Mouse (Mus musculus) lung, embryonic 14.5 days (tissue): ENCODE results near the gene Agbl5. TPM values are rescaled to one million over a fixed set of nuclear protein-coding genes. Genes with fewer than 3 reads are reported as not detected.

Source experiments
- ATAC-seq: fragments of 200-750 bp; cut with Nextera tagmentation; 2 replicates; pipeline ENCODE4 v1.8.0; 2017; ENCODE audit warnings: mild to moderate bottlenecking, moderate TSS enrichment, moderate library complexity; ENCODE audit not compliant: insufficient read depth
- DNase-seq: peaks from one replicate; pipeline ENCODE4 v3.0.0-alpha.2; 2015
- H3K27ac ChIP-seq: fragments of 300-500 bp; sonication (generic); 2 replicates; pipeline ENCODE4 v1.5.1; 2014; ENCODE audit warnings: low read depth, mild to moderate bottlenecking, moderate library complexity
- H3K27me3 ChIP-seq: fragments of 300-500 bp; sonication (generic); 2 replicates; pipeline ENCODE4 v1.6.1; 2014; ENCODE audit warnings: low read length, control low read depth; ENCODE audit not compliant: insufficient read depth
- H3K36me3 ChIP-seq: fragments of 300-500 bp; sonication (generic); 2 replicates; pipeline ENCODE4 v1.6.1; 2014; ENCODE audit warnings: control low read depth; ENCODE audit not compliant: insufficient read depth
- H3K4me1 ChIP-seq: fragments of 300-500 bp; sonication (generic); 2 replicates; pipeline ENCODE4 v1.6.1; 2014; ENCODE audit warnings: antibody characterized with exemption, control low read depth; ENCODE audit not compliant: insufficient read depth
- H3K4me2 ChIP-seq: fragments of 300-500 bp; sonication (generic); 2 replicates; pipeline ENCODE4 v1.6.1; 2014; ENCODE audit warnings: mild to moderate bottlenecking
- H3K4me3 ChIP-seq: fragments of 300-500 bp; sonication (generic); 2 replicates; pipeline ENCODE4 v1.5.1; 2014; ENCODE audit warnings: low read depth, low read length
- H3K9ac ChIP-seq: fragments of 300-500 bp; sonication (generic); 2 replicates; pipeline ENCODE4 v1.6.1; 2014
- H3K9me3 ChIP-seq: fragments of 300-500 bp; sonication (generic); 2 replicates; pipeline ENCODE4 v1.6.1; 2016; ENCODE audit warnings: low read depth, low read length, control low read depth
- CTCF ChIP-seq: IDR thresholded peaks from 2 replicates; pipeline ENCODE4 v1.5.1; 2016; ENCODE audit warnings: antibody characterized with exemption, low read depth
- WGBS: fragments of 180-500 bp; shearing (Covaris S2); extraction: QIAGEN DNeasy Blood & Tissue Kit; methylation state at CpG from one replicate; pipeline ENCODE4 v1.1.7; 2014; 5-methylcytosine and 5-hydroxymethylcytosine counted together
- polyA plus RNA-seq: library from polyadenylated mRNA; unstranded; fragments of >200 nt; fragmentation: Nextera tagmentation; extraction: Ambion mirVana; gene quantifications from 2 replicates; pipeline ENCODE4 v1.2.1, GENCODE M21; 2014

Gene Agbl5
- polyA plus RNA-seq, 1 experiment from 2014 or later, result 25.2 TPM

DNA sequence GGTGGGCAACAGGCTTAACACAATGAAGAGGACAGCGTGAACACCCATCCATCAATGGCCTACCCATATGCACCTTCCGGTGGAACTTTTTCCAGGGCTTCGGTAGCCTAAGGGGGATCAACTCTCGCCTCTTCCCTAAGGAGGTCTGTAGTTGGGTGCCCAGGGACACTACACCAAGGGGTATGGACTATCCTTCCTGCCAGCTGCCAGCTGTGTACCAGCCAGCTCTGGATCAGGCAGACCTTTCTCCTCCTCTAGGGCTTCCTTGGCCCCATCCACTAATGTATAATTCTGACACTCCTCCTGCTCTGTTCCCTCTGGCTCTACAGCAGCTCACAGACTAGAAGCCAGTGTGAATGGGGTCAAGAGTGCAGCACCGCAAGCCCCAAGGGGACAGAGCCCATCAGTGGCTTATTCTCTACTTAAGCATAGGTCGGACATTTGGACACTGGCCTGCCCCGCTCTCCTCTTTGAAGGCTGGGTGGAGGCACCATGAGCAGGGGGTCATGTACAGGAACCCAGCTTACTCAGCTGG is 25.7 kb downstream of the Agbl5 start:
- H3K4me1 ChIP-seq, result peaks cover 18% of the 10 kb centered on the region
- H3K9ac ChIP-seq, result peak overlapping the region; percentile 79
- H3K4me3 ChIP-seq, result peak overlapping the region; percentile 63
- H3K4me2 ChIP-seq, result peak overlapping the region; percentile 93
- H3K27me3 ChIP-seq, result no peaks in the 10 kb centered on the region
- peak; percentile 21 for DNase-seq
- TF ChIP-seq CTCF, result no peak
- WGBS, result 24% methylated on average over 7 of the region's 7 CpGs
- peaks cover 28% of the 10 kb centered on the region for H3K36me3 ChIP-seq
- peak overlapping the region; percentile 98 for H3K27ac ChIP-seq
- no peaks in the 10 kb centered on the region for H3K9me3 ChIP-seq
- no peak for ATAC-seq

DNA sequence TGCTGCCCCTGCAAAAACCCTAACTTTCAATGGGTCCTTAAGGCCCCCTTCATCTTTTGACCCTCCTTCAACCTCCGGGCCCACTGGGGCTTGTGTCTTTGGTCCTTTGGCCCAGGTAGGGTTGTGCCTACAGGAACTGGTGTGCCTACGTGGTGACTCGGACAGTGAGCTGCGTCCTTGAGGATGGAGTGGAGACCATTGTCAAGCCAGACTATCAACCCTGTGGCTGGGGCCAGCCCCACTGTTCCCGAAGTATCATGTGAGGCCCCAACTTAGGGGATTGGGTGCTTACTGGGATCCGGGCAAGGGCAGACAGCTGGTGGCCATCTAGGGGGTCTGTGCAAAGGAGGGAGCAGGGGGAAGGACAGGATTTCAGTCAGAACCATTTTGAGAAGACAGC is 26.4 kb downstream of the Agbl5 start:
- Histone ChIP-seq H3K27ac (peak overlapping the region; percentile 98), H3K9me3 (no peaks in the 10 kb centered on the region), H3K4me2 (peak overlapping the region; percentile 93), H3K27me3 (no peaks in the 10 kb centered on the region), H3K4me1 (peaks cover 13% of the 10 kb centered on the region), H3K36me3 (peaks cover 33% of the 10 kb centered on the region), H3K4me3 (peak overlapping the region; percentile 63), H3K9ac (peak overlapping the region; percentile 79)
- TF ChIP-seq CTCF, result no peak
- DNase-seq (no peak), ATAC-seq (no peak)
- 40% methylated on average over 6 of the region's 6 CpGs for WGBS

DNA sequence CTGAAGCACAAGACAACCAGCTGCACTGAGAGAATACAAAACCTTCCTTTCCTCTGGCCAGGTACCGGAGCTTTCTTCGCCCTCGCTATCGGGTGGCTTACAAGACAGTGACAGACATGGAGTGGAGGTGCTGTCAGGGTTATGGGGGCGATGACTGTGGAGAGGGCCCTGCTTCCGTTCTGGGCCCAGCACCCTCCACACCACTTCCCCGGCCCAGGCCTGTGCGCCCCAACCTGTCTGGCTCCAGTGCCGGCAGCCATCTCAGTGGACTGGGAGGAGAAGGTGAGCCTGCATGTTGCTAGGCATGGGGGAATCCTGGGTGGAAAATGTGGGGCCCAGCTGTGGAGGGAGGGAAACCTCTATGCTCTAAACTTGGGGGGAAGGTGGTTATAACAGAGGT is 27.0 kb downstream of the Agbl5 start:
- DNase-seq (no peak), ATAC-seq (peak; percentile 2; the same call in 1 of the 2 replicates)
- Histone ChIP-seq H3K9ac (peak overlapping the region; percentile 79), H3K27me3 (no peaks in the 10 kb centered on the region), H3K4me2 (peak overlapping the region; percentile 93), H3K9me3 (no peaks in the 10 kb centered on the region), H3K4me1 (peaks cover 13% of the 10 kb centered on the region), H3K36me3 (peaks cover 39% of the 10 kb centered on the region), H3K4me3 (peak overlapping the region; percentile 63), H3K27ac (peak overlapping the region; percentile 98)
- TF ChIP-seq CTCF, result no peak
- WGBS, result 28% methylated on average over 9 of the region's 9 CpGs

DNA sequence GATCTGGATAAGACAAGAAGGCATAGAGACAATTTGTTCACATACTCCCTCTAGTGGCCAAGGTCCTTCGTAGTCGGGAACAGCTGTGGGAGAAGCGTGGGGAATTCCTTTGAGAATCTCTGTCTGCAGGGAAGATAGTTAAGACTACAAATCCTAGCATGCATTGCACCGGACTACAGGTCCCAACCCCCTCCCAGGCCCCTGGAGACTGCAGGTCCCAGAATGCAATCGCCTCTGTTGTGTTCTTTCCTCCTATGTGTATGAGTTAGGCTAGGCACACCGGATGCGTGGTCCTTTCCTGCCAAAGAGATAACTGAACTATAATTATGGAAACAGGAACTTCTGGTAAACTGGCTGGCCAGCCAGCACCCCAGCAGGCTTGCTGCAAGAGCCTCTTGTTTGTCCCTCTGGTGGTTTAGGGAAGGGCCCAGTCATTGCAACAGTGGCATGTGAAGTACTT is 27.5 kb downstream of the Agbl5 start:
- Histone ChIP-seq H3K27ac (peak overlapping the region; percentile 67; the same call in 1 of the 2 replicates), H3K36me3 (peaks cover 45% of the 10 kb centered on the region), H3K4me2 (peak overlapping the region; percentile 93), H3K4me3 (peak overlapping the region; percentile 63), H3K27me3 (no peaks in the 10 kb centered on the region), H3K4me1 (peaks cover 13% of the 10 kb centered on the region), H3K9me3 (no peaks in the 10 kb centered on the region), H3K9ac (0 out of 2 replicates have a peak overlapping the region, but pooled peaks have one; percentile 6)
- DNase-seq (peak; percentile 98), ATAC-seq (peak; percentile 53)
- WGBS, result 4% methylated on average over 7 of the region's 7 CpGs
- peak; percentile 82 for TF ChIP-seq CTCF

DNA sequence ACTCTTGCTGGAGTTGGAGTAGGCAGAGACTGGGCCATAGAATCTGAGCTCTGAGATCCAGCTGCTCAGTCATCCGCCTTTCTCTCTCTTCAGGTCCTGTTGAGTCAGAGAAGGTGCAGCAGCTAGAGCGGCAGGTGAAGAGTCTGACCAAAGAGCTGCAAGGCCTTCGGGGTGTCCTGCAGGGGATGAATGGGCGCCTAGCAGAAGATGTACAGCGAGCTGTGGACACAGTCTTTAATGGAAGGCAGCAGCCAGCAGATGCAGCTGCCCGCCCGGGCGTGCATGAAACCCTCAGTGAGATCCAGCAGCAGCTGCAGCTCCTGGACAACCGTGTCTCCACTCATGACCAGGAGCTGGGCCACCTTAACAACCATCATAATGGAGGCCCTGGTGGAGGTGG is 28.3 kb downstream of the Agbl5 start:
- Histone ChIP-seq H3K4me3 (no peak overlapping the region), H3K36me3 (peaks cover 45% of the 10 kb centered on the region), H3K9ac (no peak overlapping the region), H3K4me1 (peaks cover 16% of the 10 kb centered on the region), H3K9me3 (no peaks in the 10 kb centered on the region), H3K27ac (peak overlapping the region; percentile 20; the same call in 1 of the 2 replicates), H3K27me3 (no peaks in the 10 kb centered on the region), H3K4me2 (peak overlapping the region; percentile 93; the same call in 1 of the 2 replicates)
- no peak for DNase-seq
- TF ChIP-seq CTCF, result no peak
- ATAC-seq, result no peak
- 92% methylated on average over 9 of the region's 9 CpGs for WGBS

DNA sequence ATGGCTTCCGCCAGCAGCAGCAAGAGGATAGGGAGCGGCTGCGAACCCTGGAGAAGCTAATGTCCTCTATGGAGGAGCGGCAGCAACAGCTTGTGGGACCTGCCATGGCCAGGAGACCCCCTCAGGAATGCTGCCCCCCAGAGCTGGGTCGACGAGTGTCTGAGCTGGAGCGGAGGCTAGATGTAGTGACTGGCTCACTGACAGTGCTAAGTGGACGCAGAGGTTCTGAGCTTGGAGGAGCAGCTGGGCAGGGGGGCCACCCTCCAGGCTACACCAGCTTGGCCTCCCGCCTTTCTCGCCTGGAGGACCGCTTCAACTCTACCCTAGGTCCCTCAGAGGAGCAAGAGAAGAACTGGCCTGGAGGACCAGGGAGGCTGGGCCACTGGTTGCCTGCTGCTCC is 28.9 kb downstream of the Agbl5 start:
- Histone ChIP-seq H3K27me3 (no peaks in the 10 kb centered on the region), H3K36me3 (peaks cover 45% of the 10 kb centered on the region), H3K9ac (0 out of 2 replicates have a peak overlapping the region, but pooled peaks have one; percentile 2), H3K4me3 (no peak overlapping the region), H3K4me1 (peaks cover 15% of the 10 kb centered on the region), H3K9me3 (no peaks in the 10 kb centered on the region), H3K27ac (no peak overlapping the region), H3K4me2 (no peak overlapping the region)
- WGBS, result 84% methylated on average over 11 of the region's 11 CpGs
- TF ChIP-seq CTCF, result no peak
- DNase-seq, result no peak
- no peak for ATAC-seq

DNA sequence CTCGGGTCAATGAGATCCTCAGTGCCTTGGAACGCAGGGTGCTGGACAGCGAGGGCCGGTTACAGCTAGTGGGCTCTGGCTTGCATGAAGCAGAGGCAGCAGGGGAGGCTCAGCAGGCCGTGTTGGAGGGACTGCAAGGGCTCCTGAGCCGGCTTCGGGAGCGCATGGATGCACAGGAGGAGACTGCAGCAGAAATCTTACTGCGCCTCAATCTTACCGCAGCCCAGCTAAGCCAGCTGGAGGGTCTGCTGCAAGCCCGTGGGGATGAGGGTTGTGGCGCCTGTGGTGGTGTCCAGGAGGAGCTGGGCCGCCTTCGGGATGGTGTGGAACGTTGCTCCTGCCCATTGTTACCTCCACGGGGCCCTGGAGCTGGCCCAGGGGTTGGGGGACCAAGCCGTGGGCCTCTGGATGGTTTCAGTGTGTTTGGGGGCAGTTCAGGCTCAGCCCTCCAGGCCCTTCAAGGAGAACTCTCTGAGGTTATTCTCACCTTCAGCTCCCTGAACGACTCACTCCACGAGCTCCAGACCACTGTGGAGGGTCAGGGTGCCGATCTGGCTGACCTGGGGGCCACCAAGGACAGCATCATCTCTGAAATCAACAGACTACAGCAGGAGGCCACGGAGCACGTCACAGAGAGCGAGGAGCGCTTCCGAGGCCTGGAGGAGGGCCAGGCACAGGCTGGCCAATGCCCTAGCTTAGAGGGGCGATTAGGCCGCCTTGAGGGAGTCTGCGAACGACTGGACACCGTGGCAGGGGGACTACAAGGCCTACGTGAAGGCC is 29.6 kb downstream of the Agbl5 start:
- no peak for TF ChIP-seq CTCF
- Histone ChIP-seq H3K36me3 (peaks cover 45% of the 10 kb centered on the region), H3K27me3 (no peaks in the 10 kb centered on the region), H3K4me1 (peaks cover 9% of the 10 kb centered on the region; the same call in 1 of the 2 replicates), H3K4me2 (no peak overlapping the region), H3K27ac (no peak overlapping the region), H3K9ac (no peak overlapping the region), H3K9me3 (no peaks in the 10 kb centered on the region), H3K4me3 (no peak overlapping the region)
- WGBS, result 89% methylated on average over 31 of the region's 31 CpGs
- no peak for DNase-seq
- no peak for ATAC-seq
